Mouse (Mus musculus): ENCODE results near the gene Prickle2. TPM values are rescaled to one million over a fixed set of nuclear protein-coding genes. Genes with fewer than 3 reads are reported as not detected.

Prickle2 gene
- polyA plus RNA-seq, 1 experiment from 2014 or later = 7.2 TPM

GRCm38 (mm10) chr6:92383196-92383782 is 322.7 kb downstream of the Prickle2 start:
- Histone ChIP-seq H3K36me3 (0 out of 2 replicates have a peak, but pooled peaks cover 4% of the 10 kb centered on the region), H3K9me3 (no peaks in the 10 kb centered on the region), H3K4me2 (replicated peaks) (no peak overlapping the region), H3K9ac (no peak overlapping the region), H3K4me3 (replicated peaks) (no peak overlapping the region), H3K27me3 (replicated peaks) (no peaks in the 10 kb centered on the region), H3K4me1 (replicated peaks) (no peaks in the 10 kb centered on the region), H3K27ac (no peak overlapping the region)
- no peak for ATAC-seq
- 70% methylated on average over 14 of the region's 14 CpGs for WGBS

GRCm38 (mm10) chr6:92381085-92381484 is 324.9 kb downstream of the Prickle2 start:
- 81% methylated on average over 10 of the region's 10 CpGs for WGBS
- Histone ChIP-seq H3K4me2 (replicated peaks) (no peak overlapping the region), H3K9me3 (no peaks in the 10 kb centered on the region), H3K36me3 (peaks cover 9% of the 10 kb centered on the region; the same call in 1 of the 2 replicates), H3K4me1 (replicated peaks) (no peaks in the 10 kb centered on the region), H3K27me3 (replicated peaks) (no peaks in the 10 kb centered on the region), H3K9ac (no peak overlapping the region), H3K27ac (no peak overlapping the region), H3K4me3 (replicated peaks) (no peak overlapping the region)
- ATAC-seq = no peak

GRCm38 (mm10) chr6:92374826-92375225 is 331.1 kb downstream of the Prickle2 start:
- Histone ChIP-seq H3K4me3 (replicated peaks) (no peak overlapping the region), H3K4me2 (replicated peaks) (no peak overlapping the region), H3K27me3 (replicated peaks) (no peaks in the 10 kb centered on the region), H3K36me3 (peaks cover 8% of the 10 kb centered on the region; the same call in 1 of the 2 replicates), H3K9ac (no peak overlapping the region), H3K9me3 (no peaks in the 10 kb centered on the region), H3K4me1 (replicated peaks) (no peaks in the 10 kb centered on the region), H3K27ac (no peak overlapping the region)
- ATAC-seq = no peak
- WGBS = 80% methylated on average over 6 of the region's 6 CpGs

- no peak overlapping the region for H3K4me3 ChIP-seq (replicated peaks)
- ATAC-seq = no peak
- H3K9me3 ChIP-seq = no peaks in the 10 kb centered on the region
- H3K27ac ChIP-seq = no peak overlapping the region
- no peaks in the 10 kb centered on the region for H3K27me3 ChIP-seq (replicated peaks)
- peaks cover 1% of the 10 kb centered on the region; the same call in 1 of the 2 replicates for H3K36me3 ChIP-seq
- H3K4me1 ChIP-seq (replicated peaks) = no peaks in the 10 kb centered on the region
- H3K4me2 ChIP-seq (replicated peaks) = no peak overlapping the region
- no peak overlapping the region for H3K9ac ChIP-seq
- WGBS = 41% methylated on average over 5 of the region's 5 CpGs
Observed at GRCm38 (mm10) chr6:92370896-92371295, 335.1 kb downstream of the Prickle2 start.

DNA sequence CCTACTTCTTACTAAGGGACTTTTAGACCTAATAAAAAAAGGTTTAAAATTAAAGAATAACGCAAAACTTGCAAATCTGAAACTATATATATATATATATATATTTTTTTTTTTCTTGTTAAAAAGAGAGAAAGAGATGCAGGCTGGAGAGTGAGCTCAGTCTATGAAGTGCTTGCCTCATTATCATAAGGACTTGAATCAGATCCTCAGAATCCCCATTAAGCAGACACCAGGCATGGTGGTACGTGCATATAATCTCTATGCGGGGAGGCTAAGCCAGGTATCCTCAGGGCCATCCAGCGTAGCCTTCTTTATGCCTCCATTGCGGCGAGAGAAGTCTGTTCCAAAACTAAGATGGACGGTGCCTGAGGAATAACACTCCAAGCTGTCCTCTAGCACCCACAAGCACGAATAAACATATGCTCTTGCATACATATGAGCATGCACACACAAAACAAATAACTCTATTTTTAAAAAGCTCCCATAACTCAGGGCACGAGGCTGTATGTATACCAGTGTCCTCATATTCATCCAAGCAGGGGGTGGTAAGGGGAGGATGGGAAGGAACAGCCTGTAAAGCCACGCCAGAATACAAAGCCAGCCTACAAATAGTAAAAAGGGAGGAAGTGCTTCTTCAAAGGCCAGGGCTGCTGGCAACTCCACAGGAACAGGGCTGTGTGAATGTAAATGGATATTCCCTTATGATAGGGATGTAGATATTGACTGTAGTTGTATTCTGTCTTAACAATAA is 358.5 kb downstream of the Prickle2 start:
- ATAC-seq = no peak
- H3K4me3 ChIP-seq (replicated peaks) = no peak overlapping the region
- 75% methylated on average over 10 of the region's 10 CpGs for WGBS
- H3K9ac ChIP-seq = no peak overlapping the region
- no peaks in the 10 kb centered on the region for H3K36me3 ChIP-seq
- no peaks in the 10 kb centered on the region for H3K4me1 ChIP-seq (replicated peaks)
- no peak overlapping the region for H3K4me2 ChIP-seq (replicated peaks)
- no peaks in the 10 kb centered on the region for H3K9me3 ChIP-seq
- H3K27ac ChIP-seq = no peak overlapping the region
- no peaks in the 10 kb centered on the region for H3K27me3 ChIP-seq (replicated peaks)

- ATAC-seq = no peak
- H3K36me3 ChIP-seq = no peaks in the 10 kb centered on the region
- H3K9ac ChIP-seq = no peak overlapping the region
- no peak overlapping the region for H3K27ac ChIP-seq
- H3K9me3 ChIP-seq = no peaks in the 10 kb centered on the region
- 74% methylated on average over 7 of the region's 7 CpGs for WGBS
- H3K27me3 ChIP-seq (replicated peaks) = no peaks in the 10 kb centered on the region
- H3K4me2 ChIP-seq (replicated peaks) = no peak overlapping the region
- H3K4me3 ChIP-seq (replicated peaks) = no peak overlapping the region
- no peaks in the 10 kb centered on the region for H3K4me1 ChIP-seq (replicated peaks)
Observed at GRCm38 (mm10) chr6:92346729-92347128, 359.2 kb downstream of the Prickle2 start.

GRCm38 (mm10) chr6:92345151-92345550 is 360.8 kb downstream of the Prickle2 start:
- Histone ChIP-seq H3K9ac (no peak overlapping the region), H3K4me1 (replicated peaks) (no peaks in the 10 kb centered on the region), H3K4me2 (replicated peaks) (no peak overlapping the region), H3K27ac (no peak overlapping the region), H3K9me3 (no peaks in the 10 kb centered on the region), H3K27me3 (replicated peaks) (no peaks in the 10 kb centered on the region), H3K36me3 (no peaks in the 10 kb centered on the region), H3K4me3 (replicated peaks) (no peak overlapping the region)
- WGBS = 75% methylated on average over 2 of the region's 2 CpGs
- no peak for ATAC-seq

DNA sequence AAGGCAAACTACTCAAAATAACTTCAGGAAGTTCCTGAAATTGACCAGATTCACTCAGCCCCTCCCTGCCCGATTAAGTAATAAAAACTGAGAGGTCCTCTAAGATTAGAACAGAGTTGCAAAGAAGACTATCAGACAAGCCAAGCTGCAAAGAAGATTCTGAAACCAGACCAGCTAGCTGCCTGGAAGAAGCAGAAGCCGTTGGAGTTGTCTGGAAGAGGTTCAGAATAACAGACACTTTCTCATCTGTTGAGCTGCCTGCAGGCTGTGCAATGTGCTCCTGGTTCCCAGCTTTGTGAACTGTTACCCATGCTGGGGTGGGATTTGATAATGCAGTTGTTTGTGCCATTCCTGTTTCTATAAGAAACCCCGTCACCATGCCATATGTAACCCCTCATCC is 361.4 kb downstream of the Prickle2 start:
- whole genome bisulfite sequencing = 84% methylated on average over 3 of the region's 3 CpGs

More for the DNA sequence above, 361.4 kb downstream of the Prickle2 start:
- Histone ChIP-seq H3K4me3 (replicated peaks) (no peak overlapping the region), H3K4me1 (replicated peaks) (no peaks in the 10 kb centered on the region), H3K9ac (no peak overlapping the region), H3K36me3 (no peaks in the 10 kb centered on the region), H3K9me3 (no peaks in the 10 kb centered on the region), H3K27me3 (replicated peaks) (no peaks in the 10 kb centered on the region), H3K27ac (no peak overlapping the region), H3K4me2 (replicated peaks) (no peak overlapping the region)
- ATAC-seq = no peak

Other genes starting within 250 kb of the Prickle2 start
- 0.36 and 0.66 TPM in 2 replicates for gene A730049H05Rik, start 110.3 kb upstream of the Prickle2 start, polyA plus RNA-seq (2015; fragmentation: Nextera tagmentation; extraction: Ambion mirVana)
- gene Gm15737, start 163.2 kb upstream of the Prickle2 start, polyA plus RNA-seq (2015; fragmentation: Nextera tagmentation; extraction: Ambion mirVana) = 0.08 TPM in 2 replicates
- 11.2 and 17.9 TPM in 2 replicates for gene Adamts9, start 237.3 kb upstream of the Prickle2 start, polyA plus RNA-seq (2015; fragmentation: Nextera tagmentation; extraction: Ambion mirVana)

Data from intestine, embryonic 15.5 days (tissue).